Mouse (Mus musculus): ENCODE measurements at regions not wholly inside any gene's neighbourhood (a gene's known extent, or its start where the extent isn't known, plus 50 kb on each side); places are given as distances from the start of the nearest gene placed in this dataset.

- TF ChIP-seq CTCF (IDR thresholded peaks at IDR 0.05; ENCODE audit: borderline replicate concordance, extremely low read depth, insufficient read depth, insufficient read length) (no peak), POLR2A (IDR thresholded peaks at IDR 0.05; ENCODE audit: borderline replicate concordance, extremely low read depth, insufficient read depth, insufficient read length, poor library complexity, severe bottlenecking) (no peak)
Measured at GRCm38 (mm10) chr6:35608336-35608735, 68.6 kb upstream of the Mtpn start.
